Mouse (Mus musculus) forebrain, embryonic 10.5 days (tissue): ENCODE measurements around the gene Nfyb. TPM values are rescaled to one million over a fixed set of nuclear protein-coding genes. Genes with fewer than 3 reads are reported as not detected.

Experiments used
- DNase-seq: peaks from one replicate; pipeline ENCODE4 v3.0.0-alpha.2; 2017; ENCODE audit warnings: low spot score; ENCODE audit errors: extremely low spot score
- H3K27ac ChIP-seq: fragments of 300-500 bp; sonication (generic); 2 replicates; pipeline ENCODE4 v1.5.1; 2016; ENCODE audit warnings: mild to moderate bottlenecking
- H3K27me3 ChIP-seq: fragments of 300-500 bp; sonication (generic); 2 replicates; pipeline ENCODE4 v1.6.1; 2016; ENCODE audit warnings: mild to moderate bottlenecking; ENCODE audit not compliant: poor library complexity, severe bottlenecking
- H3K36me3 ChIP-seq: fragments of 300-500 bp; sonication (generic); replicated peaks from 2 replicates; pipeline ENCODE4 v1.6.1; 2016; ENCODE audit warnings: mild to moderate bottlenecking, moderate library complexity
- H3K4me1 ChIP-seq: fragments of 300-500 bp; sonication (generic); 2 replicates; pipeline ENCODE4 v1.6.1; 2016
- H3K4me3 ChIP-seq: fragments of 300-500 bp; sonication (generic); 2 replicates; pipeline ENCODE4 v1.5.1; 2016; ENCODE audit warnings: mild to moderate bottlenecking, moderate library complexity
- H3K9me3 ChIP-seq: fragments of 300-500 bp; sonication (generic); 2 replicates; pipeline ENCODE4 v1.6.1; 2016; ENCODE audit warnings: mild to moderate bottlenecking, moderate library complexity
- WGBS: fragments of 180-500 bp; shearing (Covaris S2); methylation state at CpG from one replicate; pipeline ENCODE4 v1.1.7; 2016; 5-methylcytosine and 5-hydroxymethylcytosine counted together
- polyA plus RNA-seq: library from polyadenylated mRNA; unstranded; fragments of >200 nt; fragmentation: Nextera tagmentation; extraction: Ambion mirVana; gene quantifications from 2 replicates; pipeline ENCODE4 v1.2.1, GENCODE M21; 2016

The Nfyb gene
- polyA plus RNA-seq: 63.8 and 64.3 TPM in 2 replicates

DNA sequence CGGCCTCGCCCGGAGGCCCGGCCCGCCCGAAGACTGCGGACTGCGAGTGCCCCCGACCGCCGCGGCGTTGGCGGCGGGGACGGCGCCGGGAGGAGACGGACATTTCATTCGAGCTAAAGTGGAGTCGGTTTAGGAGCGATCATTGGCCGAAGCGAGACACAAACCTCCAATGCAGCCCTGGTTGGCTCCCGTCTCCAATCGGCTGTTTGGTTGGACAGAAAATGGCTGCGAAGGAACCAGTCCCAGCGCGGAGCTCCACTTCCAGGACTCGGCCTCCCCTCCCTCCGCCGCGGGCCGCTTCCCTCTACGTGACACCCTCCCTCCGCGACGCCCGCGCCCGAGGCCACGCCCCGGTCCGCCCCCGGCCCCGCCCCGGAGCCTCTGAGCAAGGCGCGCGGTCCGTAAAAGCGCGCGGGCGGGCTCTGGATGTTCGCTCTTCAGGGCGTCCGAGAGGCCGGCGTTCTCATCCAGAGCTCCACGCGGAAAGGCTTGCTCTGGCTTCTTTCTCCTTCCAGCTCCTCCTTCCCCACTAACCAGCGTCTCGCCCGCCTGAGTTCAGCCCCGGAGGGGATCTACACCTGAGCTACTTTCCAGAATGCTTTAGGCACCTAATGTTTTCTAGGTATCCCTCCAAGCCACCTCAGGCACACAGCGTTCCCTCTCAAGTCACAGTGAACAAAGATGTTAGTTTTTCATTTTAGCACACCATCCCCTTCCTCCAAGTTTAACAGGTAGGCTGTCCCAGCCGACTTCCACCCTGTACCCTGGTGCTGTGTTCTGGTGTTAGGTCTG, at the start of gene Nfyb:
Gene Nfyb (minus strand): TSS at position 305 of the 792 bp plus-strand sequence.
- no peaks in the 10 kb centered on the region for H3K27me3 ChIP-seq
- WGBS: under 1% methylated on average over 63 of the region's 68 CpGs
- peaks cover 26% of the 10 kb centered on the region for H3K36me3 ChIP-seq
- H3K4me1 ChIP-seq: peaks cover 43% of the 10 kb centered on the region
- H3K9me3 ChIP-seq: no peaks in the 10 kb centered on the region
- peak; percentile 98 for DNase-seq
- peak within 1 kb of the TSS; percentile 96 for H3K4me3 ChIP-seq
- peak within 1 kb of the TSS; percentile 100 for H3K27ac ChIP-seq

DNA sequence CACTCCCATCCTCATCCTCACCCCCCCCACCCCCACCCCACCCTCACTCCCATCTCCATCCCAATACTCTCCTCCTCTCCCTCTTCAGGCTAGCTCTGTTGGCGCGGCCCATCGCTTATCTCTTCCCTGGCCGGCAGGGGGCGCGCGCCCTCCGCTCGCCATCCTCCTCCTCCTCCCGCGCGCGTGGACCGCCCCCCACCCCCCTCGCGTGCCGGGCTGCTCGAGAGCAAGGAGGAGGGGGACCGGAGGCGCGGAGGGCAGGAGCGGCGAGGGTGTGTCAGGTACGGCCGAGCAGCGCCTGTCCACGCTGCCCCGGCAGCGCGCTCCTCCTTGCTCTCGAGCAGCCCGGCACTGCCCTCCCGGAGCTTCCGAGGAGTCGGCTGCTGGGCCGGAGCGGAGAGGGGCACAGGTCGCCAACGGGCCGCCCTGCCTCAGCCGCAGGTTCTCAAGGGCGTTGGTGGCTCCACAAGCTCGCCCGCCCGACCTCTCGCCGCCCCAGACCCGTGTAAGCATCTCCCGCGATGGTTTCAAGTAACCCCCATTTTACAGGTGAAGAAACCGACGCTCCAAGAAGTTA, 48.0 kb upstream of the Nfyb start:
- peaks cover 71% of the 10 kb centered on the region for H3K4me1 ChIP-seq
- peak; percentile 79 for DNase-seq
- H3K27ac ChIP-seq: peak overlapping the region; percentile 84
- WGBS: 9% methylated on average over 32 of the region's 52 CpGs
- no peaks in the 10 kb centered on the region; the same call in 1 of the 2 replicates for H3K9me3 ChIP-seq
- no peaks in the 10 kb centered on the region for H3K36me3 ChIP-seq
- H3K4me3 ChIP-seq: peak overlapping the region; percentile 62
- H3K27me3 ChIP-seq: peaks cover 4% of the 10 kb centered on the region; the same call in 1 of the 2 replicates

DNA sequence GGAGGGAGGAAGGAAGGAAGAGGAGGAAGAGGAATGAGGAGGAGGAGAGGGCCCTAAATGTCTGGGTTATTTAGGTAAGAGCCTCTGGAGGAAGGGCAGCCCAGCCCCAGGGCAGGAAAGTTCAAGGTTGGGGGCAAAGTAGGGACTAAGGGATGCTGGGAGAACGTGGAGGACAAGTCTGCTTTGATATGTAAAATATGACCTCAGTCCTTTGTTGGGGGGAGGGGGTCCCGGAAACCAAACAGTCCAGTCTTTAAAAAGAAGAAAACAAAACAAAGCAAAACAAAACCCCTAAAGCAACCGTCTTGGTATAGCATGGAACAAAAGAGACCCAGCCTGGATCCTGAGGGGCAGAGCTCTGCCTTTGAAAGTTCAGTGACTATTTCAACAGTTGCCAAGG, 45.4 kb upstream of the Nfyb start:
- Histone ChIP-seq H3K27ac (peak overlapping the region; percentile 62), H3K4me3 (no peak overlapping the region), H3K27me3 (peaks cover 4% of the 10 kb centered on the region; the same call in 1 of the 2 replicates), H3K36me3 (no peaks in the 10 kb centered on the region), H3K9me3 (no peaks in the 10 kb centered on the region; the same call in 1 of the 2 replicates), H3K4me1 (peaks cover 54% of the 10 kb centered on the region)
- 14% methylated on average over 3 of the region's 3 CpGs for WGBS
- no peak for DNase-seq

DNA sequence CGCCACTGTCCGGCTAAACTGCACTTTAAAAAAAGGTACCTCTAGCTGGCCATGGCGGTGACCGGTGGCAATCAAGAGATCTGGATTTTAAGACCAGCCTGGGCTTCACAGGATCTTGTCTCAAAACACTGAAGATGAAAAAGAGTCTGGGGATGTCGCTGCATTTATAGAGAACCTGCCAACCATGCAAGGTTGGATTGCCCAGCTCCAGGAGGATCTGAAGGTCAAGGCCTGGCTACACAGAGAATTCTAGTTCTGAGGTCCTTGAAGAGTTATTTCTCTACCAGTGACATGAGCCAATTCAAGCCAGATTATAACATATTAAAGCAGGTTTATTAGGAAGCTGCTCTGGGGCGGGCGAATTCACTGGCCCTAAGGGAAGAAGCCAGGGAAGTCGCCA, 44.9 kb upstream of the Nfyb start:
- H3K9me3 ChIP-seq: no peaks in the 10 kb centered on the region; the same call in 1 of the 2 replicates
- peaks cover 49% of the 10 kb centered on the region for H3K4me1 ChIP-seq
- H3K27me3 ChIP-seq: peaks cover 4% of the 10 kb centered on the region; the same call in 1 of the 2 replicates
- DNase-seq: no peak
- H3K27ac ChIP-seq: peak overlapping the region; percentile 62
- WGBS: 82% methylated on average over 8 of the region's 8 CpGs
- no peak overlapping the region for H3K4me3 ChIP-seq
- no peaks in the 10 kb centered on the region for H3K36me3 ChIP-seq

DNA sequence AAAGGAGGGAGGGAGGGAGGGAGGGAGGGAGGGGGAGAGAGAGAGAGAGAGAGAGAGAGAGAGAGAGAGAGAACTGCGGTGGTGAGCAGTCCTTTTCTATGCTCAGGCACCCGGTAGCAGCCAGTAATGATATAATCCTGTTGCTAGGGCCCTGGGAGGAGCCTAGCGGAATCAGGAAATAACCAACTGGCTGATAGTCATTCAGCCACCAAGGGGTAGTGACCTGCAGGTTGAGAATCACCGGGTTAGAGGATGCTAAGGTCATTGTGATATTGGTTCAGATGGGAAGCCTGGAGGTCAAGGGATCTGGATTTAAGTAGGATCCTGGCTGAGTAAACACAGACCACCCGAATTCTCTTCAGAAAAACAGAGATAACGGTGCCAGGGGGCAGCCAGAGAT, 44.2 kb upstream of the Nfyb start:
- Histone ChIP-seq H3K4me3 (no peak overlapping the region), H3K4me1 (peaks cover 45% of the 10 kb centered on the region), H3K36me3 (no peaks in the 10 kb centered on the region), H3K9me3 (no peaks in the 10 kb centered on the region; the same call in 1 of the 2 replicates), H3K27me3 (peaks cover 4% of the 10 kb centered on the region; the same call in 1 of the 2 replicates), H3K27ac (peak overlapping the region; percentile 48; the same call in 1 of the 2 replicates)
- DNase-seq: no peak
- 50% methylated on average over 6 of the region's 6 CpGs for WGBS

DNA sequence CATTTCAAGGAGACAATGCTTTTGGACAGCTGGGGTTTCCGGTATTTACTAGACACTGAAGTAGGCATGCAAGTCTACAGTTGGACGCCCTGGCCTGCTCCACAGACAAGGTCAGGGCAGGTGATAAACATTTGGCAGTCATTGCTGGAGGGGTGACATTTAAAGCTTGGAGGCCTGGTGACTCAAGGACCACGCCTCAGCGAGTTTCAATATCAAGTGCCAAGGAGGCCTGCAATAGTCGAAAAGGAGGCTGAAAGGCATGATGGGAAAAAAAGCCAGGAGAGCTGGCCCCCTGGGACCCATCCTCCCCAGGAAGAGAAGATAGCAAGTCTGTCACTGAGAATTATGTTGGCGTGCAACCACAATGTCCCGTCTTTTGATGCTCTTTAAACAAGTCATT, 43.3 kb upstream of the Nfyb start:
- no peaks in the 10 kb centered on the region; the same call in 1 of the 2 replicates for H3K27me3 ChIP-seq
- H3K36me3 ChIP-seq: no peaks in the 10 kb centered on the region
- 83% methylated on average over 7 of the region's 7 CpGs for WGBS

DNA sequence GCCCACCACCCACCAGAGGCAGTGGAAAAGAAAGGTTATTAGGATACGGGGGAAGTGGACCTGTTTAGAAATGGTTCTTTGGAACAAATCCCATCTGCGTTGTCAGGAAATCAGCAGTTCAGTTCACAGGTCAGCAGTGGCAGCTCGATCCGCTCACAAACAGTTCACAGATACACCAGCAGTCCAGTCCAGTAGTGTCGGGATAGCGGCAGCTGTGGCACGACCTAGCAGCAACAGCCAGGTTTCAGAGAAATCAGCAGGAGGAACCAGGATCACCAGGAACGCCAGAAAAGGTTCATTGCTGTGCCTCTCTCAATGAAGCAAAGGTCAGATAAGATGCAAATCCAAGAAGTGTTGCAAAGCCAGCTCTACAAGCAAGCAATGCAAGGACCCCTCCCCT, 42.5 kb upstream of the Nfyb start:
- no peak overlapping the region for H3K27ac ChIP-seq
- H3K4me3 ChIP-seq: no peak overlapping the region
- H3K36me3 ChIP-seq: no peaks in the 10 kb centered on the region
- H3K9me3 ChIP-seq: no peaks in the 10 kb centered on the region
- peaks cover 38% of the 10 kb centered on the region for H3K4me1 ChIP-seq
- WGBS: 88% methylated on average over 8 of the region's 8 CpGs
- no peak for DNase-seq
- no peaks in the 10 kb centered on the region for H3K27me3 ChIP-seq

More for the DNA sequence above, 43.3 kb upstream of the Nfyb start:
- Histone ChIP-seq H3K9me3 (no peaks in the 10 kb centered on the region), H3K4me1 (peaks cover 45% of the 10 kb centered on the region), H3K27ac (no peak overlapping the region), H3K4me3 (no peak overlapping the region)
- no peak for DNase-seq

DNA sequence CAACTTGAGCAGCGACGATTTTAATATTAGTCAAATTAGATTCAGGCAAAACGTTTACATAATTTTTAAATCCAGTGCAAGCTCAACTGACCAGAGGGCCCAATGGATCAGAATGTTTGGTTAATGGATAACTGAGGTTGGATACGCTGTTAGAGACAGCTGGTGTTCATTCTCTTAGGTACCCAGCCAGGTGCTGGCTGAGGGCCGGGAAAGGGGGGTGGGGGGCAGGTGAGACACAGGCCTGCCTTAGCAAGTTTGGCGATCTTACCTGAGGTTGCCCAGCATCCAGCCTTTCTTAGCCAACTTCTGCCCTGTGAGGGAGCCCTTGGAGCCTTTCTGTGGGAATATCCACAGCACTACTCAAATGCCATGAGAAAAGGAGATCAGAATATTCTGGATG, 41.2 kb upstream of the Nfyb start:
- 82% methylated on average over 6 of the region's 6 CpGs for WGBS
- no peaks in the 10 kb centered on the region for H3K9me3 ChIP-seq
- DNase-seq: no peak
- H3K36me3 ChIP-seq: no peaks in the 10 kb centered on the region
- H3K4me3 ChIP-seq: no peak overlapping the region
- peaks cover 36% of the 10 kb centered on the region for H3K4me1 ChIP-seq
- H3K27me3 ChIP-seq: no peaks in the 10 kb centered on the region
- H3K27ac ChIP-seq: no peak overlapping the region

DNA sequence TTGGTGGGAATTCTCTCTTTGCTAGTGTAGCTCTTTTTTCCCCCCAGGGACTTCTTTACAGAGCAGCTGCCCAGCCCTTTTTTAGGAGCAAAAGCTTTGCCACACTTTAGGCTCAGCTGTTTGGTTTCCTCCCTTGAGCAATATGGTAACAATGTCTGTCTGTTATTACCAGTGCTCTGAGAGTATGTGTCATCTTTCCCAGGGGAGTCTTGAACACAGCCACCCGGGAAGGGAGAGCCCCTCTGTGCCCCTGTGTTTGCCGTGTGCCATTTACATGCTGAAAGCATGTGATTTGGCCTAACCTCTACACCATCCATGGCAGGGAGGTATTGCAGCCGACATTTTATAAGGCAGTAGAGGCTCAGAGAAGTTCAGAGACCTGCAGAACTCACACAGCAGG, 40.5 kb upstream of the Nfyb start:
- no peak for DNase-seq
- Histone ChIP-seq H3K36me3 (no peaks in the 10 kb centered on the region), H3K4me3 (no peak overlapping the region), H3K27me3 (no peaks in the 10 kb centered on the region), H3K4me1 (peaks cover 29% of the 10 kb centered on the region), H3K27ac (no peak overlapping the region), H3K9me3 (no peaks in the 10 kb centered on the region)
- 80% methylated on average over 3 of the region's 3 CpGs for WGBS

DNA sequence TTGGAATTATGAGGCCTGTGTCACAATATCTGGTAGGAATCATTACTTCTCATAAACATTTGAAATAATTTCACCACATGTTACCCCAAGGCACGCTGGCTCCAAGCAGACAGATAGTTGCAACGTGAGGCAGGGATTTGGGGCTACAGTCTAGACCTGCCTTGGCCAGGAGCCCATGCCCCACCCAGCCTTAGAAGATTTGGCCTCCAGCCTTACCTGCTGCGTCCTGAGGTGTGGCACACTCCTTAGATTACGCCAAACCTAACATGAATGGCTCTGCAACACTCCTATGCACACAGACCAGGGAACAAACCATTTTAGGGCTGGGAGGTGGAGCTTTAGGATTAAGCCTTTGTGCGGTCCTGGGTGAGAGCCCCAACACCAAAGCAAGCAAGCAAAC, 36.1 kb upstream of the Nfyb start:
- H3K9me3 ChIP-seq: no peaks in the 10 kb centered on the region
- H3K4me3 ChIP-seq: no peak overlapping the region
- peaks cover 21% of the 10 kb centered on the region for H3K4me1 ChIP-seq
- H3K36me3 ChIP-seq: no peaks in the 10 kb centered on the region
- WGBS: 77% methylated on average over 5 of the region's 5 CpGs
- H3K27ac ChIP-seq: no peak overlapping the region
- DNase-seq: no peak
- 0 out of 2 replicates have a peak, but pooled peaks cover 6% of the 10 kb centered on the region for H3K27me3 ChIP-seq

DNA sequence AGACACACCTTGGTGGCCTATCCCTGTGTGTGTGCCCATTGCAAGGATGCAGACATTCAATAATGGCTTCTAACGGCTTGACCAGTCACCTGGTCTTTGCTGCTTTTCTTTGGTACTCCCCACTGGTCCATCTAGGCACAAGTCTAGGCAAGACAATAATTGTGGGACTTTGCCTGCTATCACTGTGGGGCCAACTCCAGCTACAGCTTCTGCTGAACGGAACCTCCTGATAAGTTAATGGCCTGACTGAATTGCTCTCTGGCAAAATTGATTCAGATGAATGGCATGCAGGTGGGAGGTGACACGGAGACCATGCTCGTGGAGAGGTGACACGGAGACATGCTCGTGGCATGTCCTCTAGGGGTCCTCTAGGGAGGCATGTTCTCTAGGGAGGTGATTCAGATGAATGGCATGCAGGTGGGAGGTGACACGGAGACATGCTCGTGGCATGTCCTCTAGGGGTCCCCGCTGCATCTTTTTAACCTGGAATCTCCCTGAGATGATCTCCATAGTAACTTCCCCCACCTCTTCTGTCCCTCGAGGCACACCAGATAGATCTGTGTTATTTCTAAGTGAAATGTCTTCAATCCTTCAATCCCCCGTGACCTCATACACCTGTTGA, 34.5 kb upstream of the Nfyb start:
- H3K4me1 ChIP-seq: peaks cover 23% of the 10 kb centered on the region
- H3K27ac ChIP-seq: no peak overlapping the region
- H3K27me3 ChIP-seq: 0 out of 2 replicates have a peak, but pooled peaks cover 6% of the 10 kb centered on the region
- no peak for DNase-seq
- no peaks in the 10 kb centered on the region for H3K36me3 ChIP-seq
- H3K4me3 ChIP-seq: no peak overlapping the region
- H3K9me3 ChIP-seq: no peaks in the 10 kb centered on the region
- 69% methylated on average over 11 of the region's 11 CpGs for WGBS

DNA sequence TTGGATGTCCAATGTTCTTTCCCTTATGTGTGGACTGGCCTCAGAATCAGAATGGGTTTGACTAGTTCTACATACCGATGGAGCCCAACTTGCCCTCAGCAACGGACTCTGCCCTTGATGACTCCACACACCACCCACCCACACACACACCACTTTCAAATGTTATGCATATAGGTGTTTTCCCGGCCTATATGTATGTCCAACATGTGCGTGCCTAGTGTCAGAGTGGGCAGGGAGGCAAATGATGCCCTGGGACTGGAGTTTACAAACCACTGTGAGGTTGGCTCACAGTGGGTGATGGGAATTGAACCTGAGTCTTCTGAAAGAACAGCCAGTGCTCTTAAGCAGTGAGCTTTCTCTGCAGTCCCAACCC, 33.2 kb upstream of the Nfyb start:
- 84% methylated on average over 4 of the region's 4 CpGs for WGBS
- H3K27ac ChIP-seq: peak overlapping the region; percentile 54; the same call in 1 of the 2 replicates

More for the DNA sequence above, 33.2 kb upstream of the Nfyb start:
- DNase-seq: no peak
- H3K9me3 ChIP-seq: no peaks in the 10 kb centered on the region
- no peak overlapping the region for H3K4me3 ChIP-seq
- H3K36me3 ChIP-seq: no peaks in the 10 kb centered on the region
- H3K27me3 ChIP-seq: 0 out of 2 replicates have a peak, but pooled peaks cover 6% of the 10 kb centered on the region
- peaks cover 23% of the 10 kb centered on the region for H3K4me1 ChIP-seq
